Mouse (Mus musculus) ES-E14 (cell line): Measurements from ENCODE around the gene Gm16485. TPM values are rescaled to one million over a fixed set of nuclear protein-coding genes. Genes with fewer than 3 reads are reported as not detected.
A peak's percentile ranks its signal among the peaks of the same experiment; 100 is the strongest.

Source experiments
- DNase-seq: peaks from one replicate; pipeline ENCODE4 v3.0.0-alpha.2; 2013; ENCODE audit warnings: low read depth, low spot score
- H3K27ac ChIP-seq: 2 replicates; pipeline ENCODE4 v1.5.1; 2012; ENCODE audit warnings: low read depth, mild to moderate bottlenecking, low read length, moderate library complexity, mixed read lengths; ENCODE audit not compliant: poor library complexity, insufficient read depth, severe bottlenecking
- H3K36me3 ChIP-seq: 2 replicates; pipeline ENCODE4 v1.6.1; 2012; ENCODE audit warnings: mild to moderate bottlenecking, low read length, moderate library complexity, mixed read lengths; ENCODE audit not compliant: control insufficient read depth, poor library complexity, insufficient read depth, severe bottlenecking
- H3K4me1 ChIP-seq, 2 experiments: fragments of 150-350 bp in 1 of 2; sonication (generic) in 1 of 2; 2 replicates each; pipeline ENCODE4 v1.6.1; 2012; ENCODE audit warnings: low read length in 2 of 2, mild to moderate bottlenecking in 1 of 2, mixed read lengths in 1 of 2; ENCODE audit not compliant: control insufficient read depth in 2 of 2, insufficient read depth in 2 of 2, poor library complexity in 1 of 2
- H3K4me3 ChIP-seq, 2 experiments: fragments of 150-350 bp in 1 of 2; sonication (generic) in 1 of 2; 2 replicates each; pipeline ENCODE4 v1.5.1; 2012; ENCODE audit warnings: low read length in 2 of 2, low read depth in 1 of 2, mild to moderate bottlenecking in 1 of 2, mixed read lengths in 1 of 2; ENCODE audit not compliant: insufficient read depth in 1 of 2, poor library complexity in 1 of 2, severe bottlenecking in 1 of 2
- H3K9ac ChIP-seq: 2 replicates; pipeline ENCODE4 v1.6.1; 2012; ENCODE audit warnings: low read depth, mild to moderate bottlenecking, low read length, mixed read lengths; ENCODE audit not compliant: poor library complexity, insufficient read depth, severe bottlenecking
- H3K9me3 ChIP-seq: fragments of 150-350 bp; sonication (generic); 2 replicates; pipeline ENCODE4 v1.6.1; 2012; ENCODE audit warnings: low read depth, mild to moderate bottlenecking, low read length; ENCODE audit not compliant: control insufficient read depth, insufficient read depth
- CHD2 ChIP-seq: IDR thresholded peaks from 2 replicates; pipeline ENCODE4 v1.6.1; 2014; ENCODE audit warnings: mild to moderate bottlenecking, low read depth, low read length, inconsistent platforms
- HCFC1 ChIP-seq: IDR thresholded peaks from 2 replicates; pipeline ENCODE4 v1.6.1; 2012; ENCODE audit warnings: low read length, inconsistent platforms, borderline replicate concordance; ENCODE audit not compliant: insufficient read depth
- MAFK ChIP-seq: IDR thresholded peaks from 2 replicates; pipeline ENCODE4 v1.6.1; 2014; ENCODE audit warnings: mild to moderate bottlenecking, low read depth, low read length, inconsistent platforms; ENCODE audit not compliant: insufficient read depth
- ZC3H11A ChIP-seq: IDR thresholded peaks from 2 replicates; pipeline ENCODE4 v1.6.1; 2012; ENCODE audit warnings: low read depth, mild to moderate bottlenecking, inconsistent platforms, low read length, borderline replicate concordance
- ZNF384 ChIP-seq: IDR thresholded peaks from 2 replicates; pipeline ENCODE4 v1.6.1; 2012; ENCODE audit warnings: low read depth, low read length, inconsistent platforms
- in situ Hi-C, 2 experiments: fragments of 600-800 bp; cut with MboI; formaldehyde crosslinking; loops; one replicate each; pipeline ENCODE4 v1.15.1; 2025; ENCODE audit warnings: low sequenced_read_pairs in 2 of 2, inconsistent platforms in 1 of 2; ENCODE audit not compliant: unreplicated experiment in 2 of 2
- total RNA-seq: library from RNA; depleted of rRNA; stranded (reverse); fragments of 300-350 nt; gene quantifications from 2 replicates; pipeline ENCODE4 v1.2.3, GENCODE M21; 2012; rRNA removed

The Gm16485 gene
- not detected in 2 replicates for total RNA-seq

- in situ Hi-C loops: no loop called here
- no peaks in the 10 kb centered on the region for H3K4me1 ChIP-seq
These were observed at the start of gene Gm16485 for GRCm38 (mm10) chr9:8971491-8971890. TSS of gene Gm16485 (plus strand) at chr9:8971791.

GRCm38 (mm10) chr9:8927561-8927960, 44.0 kb upstream of the Gm16485 start:
- H3K9me3 ChIP-seq: no peaks in the 10 kb centered on the region
- no peak for TF ChIP-seq MAFK
- no peak for TF ChIP-seq ZNF384
- TF ChIP-seq HCFC1: no peak
- TF ChIP-seq CHD2: no peak
- no peak for TF ChIP-seq ZC3H11A
- no peaks in the 10 kb centered on the region for H3K4me1 ChIP-seq
- no peak for DNase-seq
- no peak overlapping the region for H3K9ac ChIP-seq
- H3K27ac ChIP-seq: no peak overlapping the region
- no peak overlapping the region for H3K4me3 ChIP-seq
- no peaks in the 10 kb centered on the region for H3K36me3 ChIP-seq
- in situ Hi-C loops: loop anchor here in 1 of 2 experiments (25.0 kb wide), 1 partner anchor 690 kb away; no protein-coding TSS in a partner anchor

More at GRCm38 (mm10) chr9:8971491-8971890, at the start of gene Gm16485:
- Histone ChIP-seq H3K27ac (no peak within 1 kb of the TSS), H3K36me3 (no peaks in the 10 kb centered on the region), H3K9ac (no peak within 1 kb of the TSS), H3K9me3 (no peaks in the 10 kb centered on the region), H3K4me3 (no peak within 1 kb of the TSS)
- TF ChIP-seq ZNF384: no peak
- no peak for TF ChIP-seq CHD2
- TF ChIP-seq ZC3H11A: no peak
- TF ChIP-seq HCFC1: no peak
- no peak for TF ChIP-seq MAFK
- DNase-seq: no peak

- no peak for DNase-seq
- Histone ChIP-seq H3K4me3 (no peak overlapping the region), H3K4me1 (no peaks in the 10 kb centered on the region), H3K36me3 (no peaks in the 10 kb centered on the region), H3K9ac (no peak overlapping the region), H3K9me3 (no peaks in the 10 kb centered on the region), H3K27ac (no peak overlapping the region)
- in situ Hi-C loops: loop anchor here in 1 of 2 experiments (25.0 kb wide), 1 partner anchor 700 kb away; no protein-coding TSS in a partner anchor
- TF ChIP-seq HCFC1 (no peak), ZNF384 (no peak), MAFK (no peak), ZC3H11A (no peak), CHD2 (no peak)
These were observed 33.8 kb upstream of the Gm16485 start for GRCm38 (mm10) chr9:8937753-8938152.

- no peaks in the 10 kb centered on the region for H3K9me3 ChIP-seq
- TF ChIP-seq HCFC1: no peak
- TF ChIP-seq ZC3H11A: no peak
- in situ Hi-C loops: no loop called here
- H3K27ac ChIP-seq: no peak overlapping the region
- no peak overlapping the region for H3K4me3 ChIP-seq
- H3K36me3 ChIP-seq: no peaks in the 10 kb centered on the region
- H3K4me1 ChIP-seq: no peaks in the 10 kb centered on the region
- no peak for DNase-seq
- H3K9ac ChIP-seq: no peak overlapping the region
These were observed 18.3 kb upstream of the Gm16485 start for GRCm38 (mm10) chr9:8953306-8953705.

- peak; percentile 54 for DNase-seq
- no peaks in the 10 kb centered on the region for H3K9me3 ChIP-seq
- no peak overlapping the region for H3K4me3 ChIP-seq
- H3K36me3 ChIP-seq: no peaks in the 10 kb centered on the region
- H3K9ac ChIP-seq: no peak overlapping the region
- no peaks in the 10 kb centered on the region for H3K4me1 ChIP-seq
- TF ChIP-seq HCFC1: no peak
- peak; percentile 98 for TF ChIP-seq ZC3H11A
- no peak overlapping the region for H3K27ac ChIP-seq
- in situ Hi-C loops: loop anchor here (10.0 kb wide), 1 partner anchor 270 kb away; no protein-coding TSS in a partner anchor
These were observed 7.0 kb upstream of the Gm16485 start for GRCm38 (mm10) chr9:8964512-8965133.
